Mouse (Mus musculus) stomach, embryonic 15.5 days (tissue): ENCODE data around the gene Lrpprc. TPM values are rescaled to one million over a fixed set of nuclear protein-coding genes. Genes with fewer than 3 reads are reported as not detected.

Source experiments
- ATAC-seq: fragments of 200-750 bp; cut with Nextera tagmentation; 2 replicates; pipeline ENCODE4 v1.8.0; 2017; ENCODE audit warnings: low read depth, moderate number of reproducible peaks, moderate TSS enrichment; ENCODE audit not compliant: insufficient read depth, low FRiP score
- H3K27ac ChIP-seq: fragments of 300-500 bp; sonication (generic); 2 replicates; pipeline ENCODE4 v1.5.1; 2015; ENCODE audit warnings: mild to moderate bottlenecking, inconsistent platforms
- H3K27me3 ChIP-seq: fragments of 300-500 bp; sonication (generic); replicated peaks from 2 replicates; pipeline ENCODE4 v1.6.1; 2015; ENCODE audit warnings: inconsistent platforms
- H3K36me3 ChIP-seq: fragments of 300-500 bp; sonication (generic); 2 replicates; pipeline ENCODE4 v1.6.1; 2015; ENCODE audit warnings: inconsistent platforms
- H3K4me1 ChIP-seq: fragments of 300-500 bp; sonication (generic); 2 replicates; pipeline ENCODE4 v1.6.1; 2015; ENCODE audit warnings: inconsistent platforms
- H3K4me2 ChIP-seq: fragments of 300-500 bp; sonication (generic); 2 replicates; pipeline ENCODE4 v1.6.1; 2015; ENCODE audit warnings: mild to moderate bottlenecking, inconsistent platforms
- H3K4me3 ChIP-seq: fragments of 300-500 bp; sonication (generic); replicated peaks from 2 replicates; pipeline ENCODE4 v1.5.1; 2015; ENCODE audit warnings: inconsistent platforms
- H3K9ac ChIP-seq: fragments of 300-500 bp; sonication (generic); 2 replicates; pipeline ENCODE4 v1.6.1; 2015; ENCODE audit warnings: inconsistent platforms
- H3K9me3 ChIP-seq: fragments of 300-500 bp; sonication (generic); 2 replicates; pipeline ENCODE4 v1.6.1; 2016; ENCODE audit warnings: inconsistent platforms
- WGBS: fragments of 180-500 bp; shearing (Covaris S2); methylation state at CpG from one replicate; pipeline ENCODE4 v1.1.7; 2015; 5-methylcytosine and 5-hydroxymethylcytosine counted together
- polyA plus RNA-seq: library from polyadenylated mRNA; unstranded; fragments of >200 nt; fragmentation: Nextera tagmentation; extraction: Ambion mirVana; gene quantifications from 2 replicates; pipeline ENCODE4 v1.2.1, GENCODE M21; 2015

The Lrpprc gene
- polyA plus RNA-seq, 1 experiment from 2014 or later = 44.2 TPM

DNA sequence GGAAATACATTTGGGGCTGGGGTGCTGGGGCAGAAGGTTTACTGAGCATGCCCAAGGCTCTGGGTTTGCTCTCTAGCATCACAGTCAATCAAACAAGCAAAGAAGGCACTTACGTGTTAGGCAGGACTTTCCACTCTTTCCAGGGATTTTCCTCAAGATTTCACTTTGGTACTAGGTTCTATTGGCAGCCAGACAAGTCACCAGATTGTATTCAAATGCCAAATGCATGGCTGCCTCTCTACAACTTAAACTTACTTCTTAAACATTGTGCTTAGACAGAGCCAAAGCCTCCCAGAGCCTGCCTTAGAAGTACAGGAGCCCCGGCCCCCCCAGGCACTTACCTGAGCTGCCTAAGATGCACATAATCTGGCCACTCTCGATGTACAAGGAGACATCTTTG is 108.9 kb downstream of the Lrpprc start:
- ATAC-seq = no peak
- Histone ChIP-seq H3K27me3 (no peaks in the 10 kb centered on the region), H3K9me3 (no peaks in the 10 kb centered on the region), H3K4me3 (no peak overlapping the region), H3K36me3 (no peaks in the 10 kb centered on the region), H3K4me2 (no peak overlapping the region), H3K9ac (no peak overlapping the region), H3K27ac (no peak overlapping the region), H3K4me1 (no peaks in the 10 kb centered on the region)
- 73% methylated on average over 3 of the region's 3 CpGs for WGBS

DNA sequence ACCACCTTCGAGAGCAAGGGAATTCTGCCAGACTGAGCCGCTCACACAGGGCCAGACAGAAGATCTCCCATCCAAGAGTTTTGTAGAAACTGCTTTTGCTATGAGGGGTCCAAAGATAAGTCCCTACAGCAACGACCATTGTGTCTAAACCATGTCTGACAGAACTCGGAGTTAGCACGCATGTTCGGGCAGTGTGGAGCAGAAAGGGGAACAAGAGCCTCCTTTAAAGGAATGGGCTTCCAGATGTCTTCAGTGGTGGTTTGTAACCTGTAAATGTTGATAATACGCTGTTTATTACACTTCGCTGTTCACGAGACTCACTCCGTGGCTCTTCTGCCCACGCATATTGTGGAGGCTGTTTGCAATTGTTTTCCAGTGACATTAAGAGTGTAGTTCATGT is 113.0 kb downstream of the Lrpprc start:
- no peak for ATAC-seq
- Histone ChIP-seq H3K36me3 (no peaks in the 10 kb centered on the region), H3K9me3 (no peaks in the 10 kb centered on the region), H3K4me2 (no peak overlapping the region), H3K9ac (no peak overlapping the region), H3K4me1 (no peaks in the 10 kb centered on the region), H3K27me3 (no peaks in the 10 kb centered on the region), H3K4me3 (no peak overlapping the region), H3K27ac (no peak overlapping the region)
- 83% methylated on average over 11 of the region's 11 CpGs for WGBS

DNA sequence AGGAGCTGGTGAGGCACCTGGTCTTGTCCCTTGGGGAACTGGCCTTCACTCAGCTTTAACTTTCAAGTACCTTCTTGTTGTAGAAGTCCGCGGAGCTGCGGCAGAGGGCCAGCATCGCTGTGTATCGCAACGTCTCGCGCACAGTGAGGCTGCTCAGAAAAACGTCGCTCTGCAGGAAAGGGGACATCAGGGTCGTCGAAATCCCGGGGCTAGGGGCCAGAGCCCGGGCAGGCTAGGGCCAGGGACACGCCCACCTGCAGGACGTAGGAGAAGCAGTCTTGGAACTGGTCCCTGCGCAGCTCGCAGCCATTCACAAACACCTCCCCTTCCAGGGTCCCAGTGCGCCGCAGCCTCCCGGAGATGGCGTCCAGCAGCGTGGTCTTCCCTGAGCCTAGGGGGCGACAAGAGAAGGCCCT is 114.6 kb downstream of the Lrpprc start, which contains the start of gene Abcg8:
Gene Abcg8, plus strand, starts transcription at position 352 of the 416 bp plus-strand sequence.
- Histone ChIP-seq H3K9me3 (no peaks in the 10 kb centered on the region), H3K9ac (no peak within 1 kb of the TSS), H3K36me3 (no peaks in the 10 kb centered on the region), H3K27ac (no peak within 1 kb of the TSS), H3K4me2 (peak within 1 kb of the TSS; percentile 65), H3K4me1 (no peaks in the 10 kb centered on the region), H3K4me3 (peak within 1 kb of the TSS; percentile 33), H3K27me3 (no peaks in the 10 kb centered on the region)
- no peak for ATAC-seq
- WGBS = under 1% methylated on average over 24 of the region's 24 CpGs

DNA sequence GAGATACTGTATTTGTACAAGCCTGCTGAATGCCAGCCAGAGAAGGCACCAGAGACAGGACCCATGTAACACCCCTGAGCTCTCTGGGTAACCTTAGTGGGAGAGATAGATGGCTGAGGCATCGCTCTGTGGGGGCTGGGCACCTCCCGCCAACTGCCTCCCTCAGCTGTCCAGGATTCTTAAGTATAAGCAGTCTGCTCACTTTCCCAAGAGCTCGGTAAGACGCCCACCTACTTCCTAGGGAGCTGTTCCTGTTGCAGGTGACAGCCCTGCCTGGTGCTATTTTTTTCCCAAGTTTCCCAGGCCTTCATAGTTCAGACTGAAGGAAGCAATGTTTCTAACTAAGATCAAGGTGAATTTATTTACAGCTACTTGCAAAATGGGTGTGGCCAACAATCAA is 115.4 kb downstream of the Lrpprc start:
- Histone ChIP-seq H3K4me2 (no peak overlapping the region), H3K9ac (no peak overlapping the region), H3K36me3 (no peaks in the 10 kb centered on the region), H3K27me3 (no peaks in the 10 kb centered on the region), H3K4me3 (no peak overlapping the region), H3K27ac (no peak overlapping the region), H3K9me3 (no peaks in the 10 kb centered on the region), H3K4me1 (no peaks in the 10 kb centered on the region)
- 50% methylated on average over 4 of the region's 4 CpGs for WGBS
- ATAC-seq = no peak

DNA sequence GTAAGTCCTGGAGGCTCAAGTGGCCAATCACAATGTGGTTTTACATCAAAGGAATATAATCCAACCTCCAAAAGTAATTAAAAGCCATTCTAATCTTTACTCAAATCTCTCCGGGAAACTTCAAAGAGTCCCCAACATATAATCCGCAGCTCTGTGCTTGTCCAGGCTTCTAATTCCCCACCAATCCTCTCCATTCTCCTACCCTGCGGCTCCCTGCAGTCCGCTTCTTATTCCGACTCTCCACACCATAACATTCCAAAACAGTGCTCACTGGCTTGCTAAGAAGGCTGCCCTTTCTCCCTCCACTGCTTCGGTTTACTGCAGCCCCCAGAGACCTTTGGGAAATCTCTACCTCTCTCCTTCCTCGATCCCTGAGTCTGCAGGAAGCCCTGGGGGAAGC is 116.5 kb downstream of the Lrpprc start:
- ATAC-seq = no peak

DNA sequence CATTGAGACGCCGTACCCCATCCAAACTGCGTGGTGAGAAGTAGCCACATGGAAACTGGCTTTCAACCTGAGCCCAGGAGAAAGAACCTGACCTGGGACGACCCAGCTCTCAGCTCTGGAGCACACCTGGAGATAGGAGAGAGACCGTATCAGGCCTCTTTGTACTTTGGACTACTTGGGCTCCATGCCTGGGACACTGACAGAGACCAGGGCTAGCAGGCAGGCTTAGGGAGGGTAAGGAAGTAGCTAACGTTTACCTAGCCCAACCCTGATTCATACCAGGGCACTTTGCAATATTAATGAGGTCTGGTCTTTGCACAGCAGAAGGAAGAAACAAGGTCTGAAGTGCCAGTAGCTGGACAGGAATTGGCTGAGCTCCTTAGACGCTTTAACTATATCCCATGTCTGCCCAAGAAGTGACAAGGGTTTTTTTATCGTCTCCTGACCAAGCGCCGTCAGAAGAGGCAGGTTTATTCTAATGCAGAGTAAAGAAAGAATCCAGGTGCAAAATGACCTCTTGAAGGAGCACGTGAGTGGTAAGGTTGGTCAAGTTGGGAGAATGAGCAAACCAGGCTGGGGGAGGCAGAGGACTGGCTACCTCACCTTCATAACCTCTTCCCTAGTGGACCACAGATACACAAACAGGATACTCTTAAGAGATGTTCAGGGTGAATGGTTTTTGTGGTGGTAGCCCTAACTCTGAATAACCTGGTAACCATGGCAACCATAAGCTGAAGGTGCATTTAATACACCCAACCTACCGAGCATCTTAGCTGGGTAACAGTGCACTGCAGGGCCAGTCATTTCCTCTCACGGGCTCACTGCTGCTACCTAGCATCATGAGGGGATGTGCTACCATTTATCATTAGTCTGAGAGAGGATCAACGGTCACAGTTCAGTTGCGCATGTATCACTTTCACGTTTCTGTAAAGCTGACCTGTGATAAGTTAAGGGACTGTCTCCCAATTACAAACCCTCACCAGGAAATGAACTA is 117.9 kb downstream of the Lrpprc start:
- Histone ChIP-seq H3K9me3 (no peaks in the 10 kb centered on the region), H3K4me1 (no peaks in the 10 kb centered on the region), H3K27ac (no peak overlapping the region), H3K9ac (no peak overlapping the region), H3K4me3 (no peak overlapping the region), H3K4me2 (no peak overlapping the region), H3K36me3 (no peaks in the 10 kb centered on the region), H3K27me3 (no peaks in the 10 kb centered on the region)
- ATAC-seq = peak; percentile 83
- 54% methylated on average over 16 of the region's 16 CpGs for WGBS

More for the DNA sequence above, 116.5 kb downstream of the Lrpprc start:
- Histone ChIP-seq H3K27me3 (no peaks in the 10 kb centered on the region), H3K4me2 (no peak overlapping the region), H3K9me3 (no peaks in the 10 kb centered on the region), H3K9ac (no peak overlapping the region), H3K4me1 (no peaks in the 10 kb centered on the region), H3K36me3 (no peaks in the 10 kb centered on the region), H3K4me3 (no peak overlapping the region), H3K27ac (no peak overlapping the region)
- 60% methylated on average over 7 of the region's 7 CpGs for WGBS

DNA sequence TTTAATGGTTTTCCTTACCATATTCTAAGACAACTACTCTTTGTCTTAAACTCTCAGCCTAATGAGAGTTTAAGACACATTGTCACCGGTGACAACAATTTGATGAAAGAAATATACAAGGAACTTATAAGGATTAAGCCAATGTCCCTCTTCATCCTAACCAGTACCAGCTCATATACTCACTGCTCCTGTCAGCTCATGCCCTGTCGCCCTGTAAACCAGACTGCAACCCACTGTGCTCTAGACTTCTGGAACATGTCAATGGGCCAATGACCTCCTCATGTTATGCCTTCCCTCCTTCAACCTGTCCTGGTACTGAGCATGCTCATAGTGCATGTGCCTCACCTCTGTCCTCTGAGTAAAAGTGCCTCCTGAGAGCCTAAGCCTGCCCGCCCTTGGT is 122.7 kb downstream of the Lrpprc start:
- ATAC-seq = no peak

DNA sequence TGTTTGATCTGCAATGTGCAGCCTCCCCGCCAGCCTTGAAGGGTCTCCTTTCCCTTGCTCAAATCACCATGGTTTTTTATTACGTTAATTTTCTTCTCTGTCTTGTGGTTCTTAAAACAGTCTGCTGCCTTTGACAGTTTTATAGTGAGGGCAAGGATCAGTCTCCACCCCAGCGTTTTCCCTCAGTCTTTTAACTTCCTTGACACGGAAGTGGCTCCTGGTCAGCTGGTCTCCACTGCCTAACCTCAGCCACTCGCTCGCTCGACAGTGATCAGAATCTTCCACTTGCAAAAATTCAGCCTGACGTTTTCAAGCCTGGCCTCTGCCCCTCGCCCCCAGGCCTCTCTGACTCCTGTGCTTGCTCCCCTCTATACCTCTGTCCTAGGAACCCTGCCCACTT is 124.9 kb downstream of the Lrpprc start:
- 0 out of 2 replicates have a peak, but pooled peaks have one; percentile 43 for ATAC-seq
- H3K4me2 ChIP-seq = no peak overlapping the region

More for the DNA sequence above, 122.7 kb downstream of the Lrpprc start:
- WGBS = 83% methylated on average over 3 of the region's 3 CpGs
- Histone ChIP-seq H3K27ac (no peak overlapping the region), H3K9me3 (no peaks in the 10 kb centered on the region), H3K4me3 (no peak overlapping the region), H3K4me2 (no peak overlapping the region), H3K4me1 (no peaks in the 10 kb centered on the region), H3K27me3 (no peaks in the 10 kb centered on the region), H3K9ac (no peak overlapping the region), H3K36me3 (no peaks in the 10 kb centered on the region)

DNA sequence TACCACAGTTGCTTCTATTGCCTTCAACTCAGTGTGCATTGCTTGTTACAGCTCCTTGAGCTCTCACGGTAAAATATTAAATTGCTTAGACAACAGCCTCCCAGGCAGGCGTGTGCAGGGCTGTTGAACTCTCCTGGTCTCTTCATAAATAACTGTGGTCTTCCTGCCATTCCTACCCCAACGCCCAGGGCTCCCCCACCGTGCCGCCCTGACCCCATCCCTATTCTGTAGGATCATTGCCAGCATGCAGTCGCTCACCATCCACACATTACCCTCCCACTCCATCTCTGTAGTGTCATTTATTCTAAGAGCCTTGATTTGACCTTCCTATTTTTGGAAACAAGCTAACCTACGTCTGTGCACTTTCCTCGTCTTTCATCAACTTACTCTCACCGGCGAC is 125.5 kb downstream of the Lrpprc start:
- H3K4me1 ChIP-seq = 0 out of 2 replicates have a peak, but pooled peaks cover 4% of the 10 kb centered on the region
- no peaks in the 10 kb centered on the region for H3K9me3 ChIP-seq
- 35% methylated on average over 10 of the region's 10 CpGs for WGBS
- H3K4me2 ChIP-seq = no peak overlapping the region
- H3K9ac ChIP-seq = no peak overlapping the region
- no peak for ATAC-seq
- no peak overlapping the region for H3K27ac ChIP-seq
- no peaks in the 10 kb centered on the region for H3K36me3 ChIP-seq
- no peaks in the 10 kb centered on the region for H3K27me3 ChIP-seq
- no peak overlapping the region for H3K4me3 ChIP-seq

More for the DNA sequence above, 124.9 kb downstream of the Lrpprc start:
- no peak overlapping the region for H3K4me3 ChIP-seq
- no peak overlapping the region for H3K9ac ChIP-seq
- no peaks in the 10 kb centered on the region for H3K36me3 ChIP-seq
- no peak overlapping the region for H3K27ac ChIP-seq
- 34% methylated on average over 9 of the region's 9 CpGs for WGBS
- no peaks in the 10 kb centered on the region for H3K9me3 ChIP-seq
- H3K27me3 ChIP-seq = no peaks in the 10 kb centered on the region
- H3K4me1 ChIP-seq = 0 out of 2 replicates have a peak, but pooled peaks cover 4% of the 10 kb centered on the region

DNA sequence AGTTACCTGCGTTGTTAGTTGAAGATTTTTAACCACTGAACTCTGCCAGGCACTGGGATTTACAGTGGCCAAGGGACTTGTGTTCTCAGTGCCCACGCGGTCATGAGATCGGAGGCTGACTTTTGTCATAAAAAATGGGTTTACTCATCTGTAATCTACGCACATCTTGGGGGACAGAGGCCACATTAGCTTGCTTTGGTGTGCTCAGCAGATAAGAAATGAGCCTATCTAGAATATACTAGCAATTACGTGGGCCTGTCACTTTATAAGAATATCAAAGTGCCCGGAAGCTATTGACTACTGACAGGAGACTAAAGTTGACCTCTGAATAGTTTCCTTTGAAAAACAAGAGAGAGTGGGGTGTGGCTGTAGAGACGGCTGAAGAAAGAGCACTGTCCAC is 131.6 kb downstream of the Lrpprc start:
- ATAC-seq = no peak
- Histone ChIP-seq H3K4me2 (no peak overlapping the region), H3K9me3 (no peaks in the 10 kb centered on the region), H3K27ac (no peak overlapping the region), H3K4me1 (peaks cover 4% of the 10 kb centered on the region; the same call in 1 of the 2 replicates), H3K9ac (no peak overlapping the region), H3K27me3 (no peaks in the 10 kb centered on the region), H3K36me3 (no peaks in the 10 kb centered on the region), H3K4me3 (no peak overlapping the region)
- 67% methylated on average over 8 of the region's 8 CpGs for WGBS

DNA sequence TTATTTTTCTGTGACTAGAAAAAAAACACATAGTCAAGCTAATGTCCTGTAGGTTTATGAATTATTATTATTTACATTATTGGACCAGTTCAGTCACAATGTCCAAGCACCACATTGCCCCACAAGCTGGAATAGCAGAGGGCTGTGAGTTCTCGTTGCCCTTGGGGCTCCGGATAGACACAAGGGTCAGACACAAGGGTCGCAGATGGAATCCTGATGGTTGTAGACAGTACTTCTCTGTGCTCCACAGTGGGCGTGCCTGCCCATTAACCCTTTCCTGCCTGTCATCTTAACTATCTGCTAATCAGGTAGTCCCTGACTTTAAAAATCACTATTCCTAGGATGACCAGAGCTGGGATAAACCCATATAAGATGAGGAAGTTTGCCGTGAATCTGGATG is 132.4 kb downstream of the Lrpprc start:
- no peaks in the 10 kb centered on the region for H3K9me3 ChIP-seq
- no peak overlapping the region for H3K9ac ChIP-seq
- H3K4me1 ChIP-seq = peaks cover 4% of the 10 kb centered on the region; the same call in 1 of the 2 replicates
- H3K4me3 ChIP-seq = no peak overlapping the region
- WGBS = 35% methylated on average over 5 of the region's 5 CpGs
- H3K27me3 ChIP-seq = no peaks in the 10 kb centered on the region
- no peaks in the 10 kb centered on the region for H3K36me3 ChIP-seq
- no peak overlapping the region for H3K27ac ChIP-seq
- ATAC-seq = no peak
- H3K4me2 ChIP-seq = no peak overlapping the region

DNA sequence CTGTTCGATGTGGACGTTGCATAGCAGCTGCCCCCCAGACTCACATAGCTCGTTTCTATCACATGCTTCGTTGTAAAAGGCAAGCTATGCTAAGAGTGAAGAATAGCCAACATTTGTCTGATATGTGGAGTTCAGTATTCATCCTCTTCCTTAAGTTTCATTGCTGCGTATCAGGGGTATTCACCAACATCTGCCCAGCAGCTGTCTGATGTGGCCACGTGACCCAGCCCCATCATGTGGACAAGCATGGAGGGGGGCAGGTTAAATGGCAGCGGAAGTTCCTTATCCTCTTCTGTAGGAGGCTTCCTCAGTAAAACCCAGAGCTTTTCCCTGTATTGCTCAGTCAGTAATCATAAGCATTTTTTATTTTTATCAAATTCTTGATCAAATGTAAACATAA is 132.8 kb downstream of the Lrpprc start:
- H3K4me3 ChIP-seq = no peak overlapping the region
- H3K9ac ChIP-seq = no peak overlapping the region
- no peak overlapping the region for H3K4me2 ChIP-seq
- ATAC-seq = no peak
- no peaks in the 10 kb centered on the region for H3K27me3 ChIP-seq
- H3K4me1 ChIP-seq = peaks cover 4% of the 10 kb centered on the region; the same call in 1 of the 2 replicates
- no peaks in the 10 kb centered on the region for H3K9me3 ChIP-seq
- WGBS = 49% methylated on average over 7 of the region's 7 CpGs
- H3K36me3 ChIP-seq = no peaks in the 10 kb centered on the region
- H3K27ac ChIP-seq = peak overlapping the region; percentile 37; the same call in 1 of the 2 replicates
